Mouse (Mus musculus): ENCODE data around the gene Polr2i. TPM values are rescaled to one million over a fixed set of nuclear protein-coding genes. Genes with fewer than 3 reads are reported as not detected.
"Not testable (repeated sequence)": the region's sequence is repeated elsewhere in the genome, so short reads cannot be mapped to it uniquely, and the experiment has no call there.

Gene Polr2i
- polyA plus RNA-seq, 1 experiment from 2014 or later: 144 TPM

DNA sequence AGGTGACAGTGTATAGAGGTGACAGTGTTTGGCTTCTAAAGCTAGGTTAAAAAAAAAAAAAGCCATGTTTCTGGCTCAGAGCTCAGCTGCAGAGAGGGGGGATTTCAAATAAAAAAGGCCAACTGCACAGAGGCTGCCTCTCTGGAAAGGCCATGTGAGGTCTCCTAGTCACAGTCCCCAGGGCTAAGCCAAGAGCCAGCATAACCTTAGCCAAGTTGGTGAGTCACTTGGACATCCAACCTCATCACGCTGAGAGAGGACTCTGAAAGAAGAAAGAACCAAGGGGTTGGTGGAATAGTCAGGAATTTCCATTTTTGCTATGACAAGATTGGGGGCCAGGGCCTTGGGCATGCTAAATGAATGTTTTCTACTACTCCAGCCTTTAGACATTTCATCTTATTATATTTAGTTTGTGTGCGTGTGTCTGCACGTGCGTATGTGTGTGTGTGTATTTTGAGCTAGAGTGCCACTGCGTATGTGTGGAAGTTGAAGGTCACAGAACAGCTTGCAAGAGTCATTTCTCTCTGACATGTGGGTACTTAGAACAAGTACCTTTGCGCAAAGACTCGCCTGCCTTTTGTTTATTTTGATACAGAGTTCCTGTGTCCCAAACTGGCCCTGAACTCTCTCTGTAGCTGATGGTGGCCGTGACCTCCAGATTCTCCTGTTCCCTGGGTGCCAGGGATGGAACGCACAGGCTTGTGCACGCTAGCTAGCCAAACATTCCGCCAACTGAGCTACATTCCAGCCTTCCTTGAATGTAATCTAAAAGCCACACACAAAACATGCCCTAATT is 28.7 kb upstream of the Polr2i start:
- Histone ChIP-seq H3K27ac (ENCODE audit: low read length) (no peak overlapping the region), H3K9ac (replicated peaks; ENCODE audit: low read depth) (no peak overlapping the region), H3K36me3 (ENCODE audit: insufficient read depth, low read length) (no peaks in the 10 kb centered on the region), H3K4me3 (ENCODE audit: low read depth, low read length) (no peak overlapping the region), H3K4me2 (replicated peaks; ENCODE audit: low read depth, low read length) (no peak overlapping the region), H3K9me3 (ENCODE audit: low read length) (no peaks in the 10 kb centered on the region), H3K4me1 (ENCODE audit: insufficient read depth, low read depth, low read length) (no peaks in the 10 kb centered on the region), H3K27me3 (replicated peaks; ENCODE audit: insufficient read depth, low read length) (no peaks in the 10 kb centered on the region)
- 38% methylated on average over 11 of the region's 11 CpGs for WGBS
- no peak for DNase-seq (ENCODE audit: low spot score)
- no peak for ATAC-seq
- TF ChIP-seq CTCF (IDR thresholded peaks at IDR 0.05) (no peak), EP300 (IDR thresholded peaks at IDR 0.05) (no peak)

DNA sequence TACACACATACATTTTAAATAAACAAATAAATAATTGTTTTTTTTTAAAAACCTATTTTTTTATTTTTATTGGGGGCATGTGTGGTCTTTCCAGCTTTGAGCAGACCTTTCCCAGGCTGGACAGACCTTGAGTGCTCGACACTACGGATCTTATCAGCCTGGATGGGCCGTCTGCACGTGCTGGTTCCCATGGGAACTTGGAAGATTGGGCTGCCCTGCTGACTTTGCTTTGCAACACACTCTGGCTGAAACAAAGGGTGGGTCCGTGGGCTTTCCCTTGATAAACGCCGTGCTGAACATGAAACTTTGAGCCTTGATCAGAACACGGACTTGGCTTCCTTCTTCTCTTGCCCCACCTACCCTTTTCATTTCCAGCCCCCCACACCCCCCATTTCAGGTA is 27.4 kb upstream of the Polr2i start:
- no peak for ATAC-seq
- no peak for DNase-seq (ENCODE audit: low spot score)
- no peaks in the 10 kb centered on the region for H3K9me3 ChIP-seq (ENCODE audit: low read length)
- no peak overlapping the region for H3K27ac ChIP-seq (ENCODE audit: low read length)
- no peaks in the 10 kb centered on the region for H3K27me3 ChIP-seq (replicated peaks; ENCODE audit: insufficient read depth, low read length)
- TF ChIP-seq CTCF (IDR thresholded peaks at IDR 0.05) (no peak), EP300 (IDR thresholded peaks at IDR 0.05) (no peak)
- H3K36me3 ChIP-seq (ENCODE audit: insufficient read depth, low read length): no peaks in the 10 kb centered on the region
- no peaks in the 10 kb centered on the region for H3K4me1 ChIP-seq (ENCODE audit: insufficient read depth, low read depth, low read length)
- no peak overlapping the region for H3K4me2 ChIP-seq (replicated peaks; ENCODE audit: low read depth, low read length)
- 18% methylated on average over 8 of the region's 8 CpGs for WGBS
- no peak overlapping the region for H3K4me3 ChIP-seq (ENCODE audit: low read depth, low read length)
- no peak overlapping the region for H3K9ac ChIP-seq (replicated peaks; ENCODE audit: low read depth)

DNA sequence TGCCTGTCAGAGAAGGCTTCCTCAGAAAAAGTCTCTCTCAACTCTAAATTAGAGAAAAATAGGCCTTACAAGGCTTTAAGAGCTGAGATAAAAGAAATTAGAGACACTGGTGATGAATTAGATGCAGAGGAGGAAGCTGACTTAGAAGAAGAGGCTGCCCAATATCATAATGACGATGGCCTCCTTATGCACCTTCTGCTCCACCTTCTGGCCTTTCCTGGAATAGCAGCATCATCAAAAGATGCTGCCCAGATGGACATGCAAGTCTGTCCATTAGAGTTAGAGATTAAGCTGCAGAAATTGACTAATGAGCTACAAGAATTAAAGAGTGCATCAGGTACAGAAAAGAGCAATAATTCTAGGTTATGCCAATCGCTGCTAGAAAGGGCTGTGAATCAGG is 26.4 kb upstream of the Polr2i start:
- ATAC-seq (no peak), DNase-seq (ENCODE audit: low spot score) (peak; percentile 74)

DNA sequence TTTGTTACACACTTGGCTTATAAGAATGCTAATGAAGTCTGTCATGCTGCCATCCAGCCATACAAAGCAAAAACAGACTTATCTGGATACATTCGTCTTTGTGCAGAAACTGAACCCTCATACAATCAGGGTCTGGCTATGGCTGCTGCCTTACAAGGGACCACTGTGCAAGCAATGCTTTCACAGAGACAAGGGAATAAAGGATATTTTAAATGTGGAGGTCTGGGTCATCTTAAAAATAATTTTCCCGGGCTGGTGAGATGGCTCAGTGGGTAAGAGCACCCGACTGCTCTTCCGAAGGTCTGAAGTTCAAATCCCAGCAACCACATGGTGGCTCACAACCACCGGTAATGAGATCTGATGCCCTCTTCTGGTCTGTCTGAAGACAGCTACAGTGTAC is 25.4 kb upstream of the Polr2i start:
- H3K9me3 ChIP-seq (ENCODE audit: low read length); H3K4me3 ChIP-seq (ENCODE audit: low read depth, low read length); H3K4me2 ChIP-seq (replicated peaks; ENCODE audit: low read depth, low read length); DNase-seq (ENCODE audit: low spot score); H3K27me3 ChIP-seq (replicated peaks; ENCODE audit: insufficient read depth, low read length); ATAC-seq; H3K9ac ChIP-seq (replicated peaks; ENCODE audit: low read depth); H3K27ac ChIP-seq (ENCODE audit: low read length); H3K36me3 ChIP-seq (ENCODE audit: insufficient read depth, low read length); H3K4me1 ChIP-seq (ENCODE audit: insufficient read depth, low read depth, low read length): not testable (repeated sequence)
- TF ChIP-seq CTCF (IDR thresholded peaks at IDR 0.05): peak; percentile 10; the same call in 1 of the 2 replicates
- 48% methylated on average over 5 of the region's 5 CpGs for WGBS

More for the DNA sequence above, 26.4 kb upstream of the Polr2i start:
- H3K9ac ChIP-seq (replicated peaks; ENCODE audit: low read depth): no peak overlapping the region
- WGBS: 0% methylated on average over 2 of the region's 2 CpGs
- H3K36me3 ChIP-seq (ENCODE audit: insufficient read depth, low read length): no peaks in the 10 kb centered on the region
- no peaks in the 10 kb centered on the region for H3K4me1 ChIP-seq (ENCODE audit: insufficient read depth, low read depth, low read length)
- H3K4me3 ChIP-seq (ENCODE audit: low read depth, low read length): no peak overlapping the region
- H3K27ac ChIP-seq (ENCODE audit: low read length): no peak overlapping the region
- no peak overlapping the region for H3K4me2 ChIP-seq (replicated peaks; ENCODE audit: low read depth, low read length)
- H3K9me3 ChIP-seq (ENCODE audit: low read length): no peaks in the 10 kb centered on the region
- no peaks in the 10 kb centered on the region for H3K27me3 ChIP-seq (replicated peaks; ENCODE audit: insufficient read depth, low read length)
- TF ChIP-seq CTCF (IDR thresholded peaks at IDR 0.05) (peak; percentile 88), EP300 (IDR thresholded peaks at IDR 0.05) (no peak)

DNA sequence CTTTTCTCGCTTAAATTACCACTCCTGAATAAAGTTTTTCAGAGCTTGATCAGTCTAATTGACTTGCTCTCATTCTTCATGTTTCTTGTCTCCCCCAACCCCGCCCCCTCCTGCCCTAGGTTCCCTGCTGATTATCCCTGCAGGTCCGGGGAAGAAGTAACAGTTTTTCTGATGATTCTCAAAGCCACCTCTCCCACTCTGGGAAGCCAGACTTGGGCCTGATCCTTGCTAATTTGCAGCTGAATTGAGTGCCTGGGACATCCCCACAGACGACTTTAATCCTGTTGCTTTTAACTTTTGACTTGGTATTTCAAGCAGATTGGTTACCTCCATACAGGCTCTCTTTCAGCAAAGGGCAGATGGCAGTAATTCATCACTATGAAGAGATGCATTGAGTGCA is 20.7 kb upstream of the Polr2i start:
- Histone ChIP-seq H3K27ac (ENCODE audit: low read length) (no peak overlapping the region), H3K4me2 (replicated peaks; ENCODE audit: low read depth, low read length) (no peak overlapping the region), H3K4me1 (ENCODE audit: insufficient read depth, low read depth, low read length) (no peaks in the 10 kb centered on the region), H3K4me3 (ENCODE audit: low read depth, low read length) (no peak overlapping the region), H3K27me3 (replicated peaks; ENCODE audit: insufficient read depth, low read length) (no peaks in the 10 kb centered on the region), H3K9me3 (ENCODE audit: low read length) (no peaks in the 10 kb centered on the region), H3K36me3 (ENCODE audit: insufficient read depth, low read length) (no peaks in the 10 kb centered on the region), H3K9ac (replicated peaks; ENCODE audit: low read depth) (no peak overlapping the region)
- ATAC-seq (no peak), DNase-seq (ENCODE audit: low spot score) (no peak)
- TF ChIP-seq EP300 (IDR thresholded peaks at IDR 0.05) (no peak), CTCF (IDR thresholded peaks at IDR 0.05) (no peak)
- WGBS: 36% methylated on average over 4 of the region's 4 CpGs

DNA sequence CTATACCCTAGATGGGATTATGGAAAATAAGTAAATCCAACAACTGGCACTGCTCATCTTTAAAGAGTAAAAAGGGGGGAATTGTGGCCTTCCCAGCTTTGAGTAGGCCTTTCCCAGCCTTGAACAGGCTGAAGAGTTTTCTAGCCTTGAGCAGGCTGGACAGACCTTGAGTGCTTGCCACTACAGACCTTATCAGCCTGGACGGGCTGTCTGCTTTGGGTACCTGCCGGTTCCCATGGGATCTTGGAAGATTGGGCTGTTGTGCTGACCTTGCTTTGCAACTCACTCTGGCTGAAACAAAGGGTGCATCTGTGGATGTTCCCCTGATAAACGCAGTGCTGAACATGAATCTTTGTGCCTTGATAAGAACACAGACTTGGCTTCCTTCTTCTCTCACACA is 17.9 kb upstream of the Polr2i start:
- H3K27me3 ChIP-seq (replicated peaks; ENCODE audit: insufficient read depth, low read length): no peaks in the 10 kb centered on the region
- H3K4me3 ChIP-seq (ENCODE audit: low read depth, low read length): no peak overlapping the region
- H3K9ac ChIP-seq (replicated peaks; ENCODE audit: low read depth): no peak overlapping the region
- H3K4me1 ChIP-seq (ENCODE audit: insufficient read depth, low read depth, low read length): no peaks in the 10 kb centered on the region
- no peak overlapping the region for H3K27ac ChIP-seq (ENCODE audit: low read length)
- ATAC-seq (no peak), DNase-seq (ENCODE audit: low spot score) (no peak)
- H3K9me3 ChIP-seq (ENCODE audit: low read length): no peaks in the 10 kb centered on the region
- TF ChIP-seq CTCF (IDR thresholded peaks at IDR 0.05) (no peak), EP300 (IDR thresholded peaks at IDR 0.05) (no peak)
- H3K4me2 ChIP-seq (replicated peaks; ENCODE audit: low read depth, low read length): no peak overlapping the region
- WGBS: 71% methylated on average over 3 of the region's 3 CpGs
- no peaks in the 10 kb centered on the region for H3K36me3 ChIP-seq (ENCODE audit: insufficient read depth, low read length)

Measured in lung, postnatal 0 days (tissue).